Mouse (Mus musculus) stomach, embryonic 16.5 days (tissue): ENCODE measurements around the gene Dera. TPM values are rescaled to one million over a fixed set of nuclear protein-coding genes. Genes with fewer than 3 reads are reported as not detected.

ENCODE experiments used
- ATAC-seq: fragments of 200-750 bp; cut with Nextera tagmentation; 2 replicates; pipeline ENCODE4 v1.8.0; 2017; ENCODE audit warnings: moderate number of reproducible peaks, moderate TSS enrichment; ENCODE audit not compliant: insufficient read depth, low FRiP score
- H3K27ac ChIP-seq: fragments of 300-500 bp; sonication (generic); 2 replicates; pipeline ENCODE4 v1.5.1; 2014; ENCODE audit warnings: low read length
- H3K27me3 ChIP-seq: fragments of 300-500 bp; sonication (generic); 2 replicates; pipeline ENCODE4 v1.6.1; 2014; ENCODE audit warnings: low read length, control low read depth, mixed read lengths; ENCODE audit not compliant: control insufficient read depth, insufficient read depth
- H3K36me3 ChIP-seq: fragments of 300-500 bp; sonication (generic); 2 replicates; pipeline ENCODE4 v1.6.1; 2014; ENCODE audit warnings: low read length; ENCODE audit not compliant: control insufficient read depth, insufficient read depth
- H3K4me1 ChIP-seq: fragments of 300-500 bp; sonication (generic); 2 replicates; pipeline ENCODE4 v1.6.1; 2014; ENCODE audit warnings: low read length, control low read depth, mixed read lengths; ENCODE audit not compliant: control insufficient read depth, insufficient read depth
- H3K4me2 ChIP-seq: fragments of 300-500 bp; sonication (generic); 2 replicates; pipeline ENCODE4 v1.6.1; 2014; ENCODE audit warnings: low read depth, low read length, mixed read lengths
- H3K4me3 ChIP-seq: fragments of 300-500 bp; sonication (generic); replicated peaks from 2 replicates; pipeline ENCODE4 v1.5.1; 2014; ENCODE audit warnings: mild to moderate bottlenecking, low read length
- H3K9ac ChIP-seq: fragments of 300-500 bp; sonication (generic); 2 replicates; pipeline ENCODE4 v1.6.1; 2014; ENCODE audit warnings: low read length
- H3K9me3 ChIP-seq: fragments of 300-500 bp; sonication (generic); replicated peaks from 2 replicates; pipeline ENCODE4 v1.6.1; 2016; ENCODE audit warnings: low read length, control low read depth; ENCODE audit not compliant: control insufficient read depth
- WGBS: fragments of 180-500 bp; shearing (Covaris S2); extraction: QIAGEN DNeasy Blood & Tissue Kit; methylation state at CpG from one replicate; pipeline ENCODE4 v1.1.7; 2014; 5-methylcytosine and 5-hydroxymethylcytosine counted together
- polyA plus RNA-seq: library from polyadenylated mRNA; unstranded; fragments of >200 nt; fragmentation: Nextera tagmentation; extraction: Ambion mirVana; gene quantifications from 2 replicates; pipeline ENCODE4 v1.2.1, GENCODE M21; 2015

The Dera gene
- polyA plus RNA-seq, 1 experiment from 2014 or later: 65.5 TPM

DNA sequence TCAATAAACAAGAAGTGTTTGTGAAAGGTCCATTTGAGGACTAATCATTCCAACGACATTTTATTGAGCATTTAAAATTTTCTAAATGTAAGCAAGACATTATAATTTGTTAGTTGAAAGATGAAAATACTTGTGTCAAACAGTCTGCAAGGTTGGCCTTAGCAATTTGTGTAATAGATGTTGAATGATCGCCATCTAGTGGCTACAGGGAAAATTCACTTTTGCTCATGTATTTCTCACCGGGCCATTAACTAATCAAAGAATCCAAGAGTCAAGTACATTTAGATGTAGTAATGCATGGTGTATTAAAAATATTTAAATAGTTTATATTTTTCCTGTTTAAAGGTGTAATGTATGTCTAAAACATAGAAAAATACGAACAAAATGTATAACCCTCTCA, 30.4 kb upstream of the Dera start:
- H3K4me2 ChIP-seq: no peak overlapping the region
- H3K9ac ChIP-seq: no peak overlapping the region
- no peak overlapping the region for H3K4me3 ChIP-seq
- H3K27ac ChIP-seq: no peak overlapping the region
- no peak for ATAC-seq
- H3K9me3 ChIP-seq: no peaks in the 10 kb centered on the region
- H3K4me1 ChIP-seq: no peaks in the 10 kb centered on the region
- H3K27me3 ChIP-seq: no peaks in the 10 kb centered on the region; the same call in 1 of the 2 replicates
- WGBS: 5% methylated on average over 4 of the region's 4 CpGs
- H3K36me3 ChIP-seq: no peaks in the 10 kb centered on the region

DNA sequence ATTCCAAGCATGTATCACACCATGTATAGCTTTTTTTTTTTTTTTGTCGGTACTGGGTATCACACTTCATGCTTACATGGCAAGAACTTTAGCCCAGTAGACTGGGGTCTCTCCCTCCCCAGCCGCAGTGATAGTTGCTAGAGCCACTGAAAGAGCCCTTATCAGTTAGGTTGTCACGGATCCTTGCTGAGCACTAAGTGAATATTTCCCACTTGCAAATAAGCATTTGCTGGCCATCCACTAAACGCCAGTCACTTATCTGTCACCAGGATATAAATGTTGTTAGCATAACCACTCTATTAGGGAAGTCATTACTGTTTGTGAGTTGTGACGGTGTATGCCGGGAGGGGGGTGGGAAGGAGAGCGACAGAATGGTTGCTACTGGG, 19.9 kb upstream of the Dera start:
- Histone ChIP-seq H3K27ac (no peak overlapping the region), H3K9me3 (no peaks in the 10 kb centered on the region), H3K36me3 (0 out of 2 replicates have a peak, but pooled peaks cover 2% of the 10 kb centered on the region), H3K4me1 (peaks cover 13% of the 10 kb centered on the region), H3K27me3 (no peaks in the 10 kb centered on the region), H3K4me3 (peak overlapping the region; percentile 98), H3K4me2 (peak overlapping the region; percentile 84), H3K9ac (peak overlapping the region; percentile 95)
- ATAC-seq: no peak
- 3% methylated on average over 7 of the region's 7 CpGs for WGBS

DNA sequence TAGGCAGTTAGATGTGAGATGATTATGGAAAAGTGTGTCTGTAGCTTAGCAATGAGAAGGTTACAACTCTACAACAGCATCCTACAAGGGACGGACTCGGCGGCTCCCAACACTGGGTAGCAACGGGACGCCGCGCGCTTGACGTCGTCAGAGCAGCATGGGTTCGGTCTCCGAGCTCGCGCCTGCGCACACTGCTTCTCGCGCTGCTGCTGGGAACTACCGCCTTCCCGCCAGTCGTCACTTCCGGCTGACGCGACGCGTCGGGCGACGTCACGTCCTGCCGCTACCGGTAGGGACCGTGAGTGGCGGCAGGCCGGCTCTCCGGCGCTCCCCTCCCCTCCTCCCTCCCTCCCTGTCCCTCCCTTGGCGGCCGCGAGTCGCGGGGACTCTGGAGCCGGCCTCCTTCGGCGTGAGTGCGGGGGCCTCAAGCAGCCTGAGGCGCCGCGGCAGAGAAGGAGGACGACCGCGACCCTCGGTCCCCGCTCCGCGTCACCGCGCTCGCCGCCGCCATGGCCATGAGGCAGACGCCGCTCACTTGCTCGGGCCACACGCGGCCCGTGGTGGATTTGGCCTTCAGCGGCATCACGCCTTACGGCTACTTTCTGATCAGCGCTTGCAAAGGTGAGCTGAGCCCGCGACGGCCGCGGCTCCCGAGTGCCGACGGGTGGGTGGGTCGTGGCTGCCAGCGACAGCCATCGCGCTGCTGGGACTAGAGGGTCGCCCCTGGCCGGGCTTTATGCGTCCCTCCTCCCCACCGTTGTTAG, 19.3 kb upstream of the Dera start, which contains the start of gene Strap:
Strap (plus strand) TSS at position 233 of the 764 bp plus-strand sequence.
- Histone ChIP-seq H3K9me3 (no peaks in the 10 kb centered on the region), H3K27me3 (no peaks in the 10 kb centered on the region), H3K9ac (peak within 1 kb of the TSS; percentile 95), H3K27ac (peak within 1 kb of the TSS; percentile 69), H3K4me2 (peak within 1 kb of the TSS; percentile 94), H3K36me3 (peaks cover 7% of the 10 kb centered on the region; the same call in 1 of the 2 replicates), H3K4me1 (peaks cover 13% of the 10 kb centered on the region), H3K4me3 (peak within 1 kb of the TSS; percentile 98)
- under 1% methylated on average over 82 of the region's 86 CpGs for WGBS
- ATAC-seq: peak; percentile 99

DNA sequence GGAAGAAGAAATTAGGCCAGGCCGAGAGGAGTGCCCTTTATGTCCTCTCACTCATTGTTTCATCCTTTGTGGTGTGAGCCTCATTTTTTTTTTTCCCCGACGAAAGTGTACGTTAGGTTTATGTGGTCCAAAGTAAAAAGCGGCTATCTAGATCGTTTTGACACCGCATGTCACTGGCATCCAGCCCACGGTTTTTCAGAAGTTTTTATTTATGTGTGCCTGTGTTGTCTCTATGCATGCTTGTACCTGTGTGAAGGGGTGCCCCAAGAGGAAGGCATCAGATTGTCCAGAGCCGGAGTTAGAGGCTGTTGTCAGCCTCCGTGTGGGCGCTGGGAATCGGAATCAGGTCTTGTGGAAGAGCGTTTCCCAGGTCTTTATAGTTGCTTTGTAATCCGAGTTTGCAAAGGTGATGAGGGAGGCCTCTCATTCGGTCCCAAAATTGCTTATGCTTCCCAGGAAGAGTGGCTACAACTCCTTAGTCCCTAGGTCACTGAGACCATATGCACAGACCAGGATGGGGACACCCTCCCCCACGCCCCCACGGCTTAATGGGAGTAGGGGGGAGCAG, 18.6 kb upstream of the Dera start:
- H3K9ac ChIP-seq: peak overlapping the region; percentile 95
- 9% methylated on average over 17 of the region's 17 CpGs for WGBS
- H3K4me3 ChIP-seq: peak overlapping the region; percentile 98
- peak overlapping the region; percentile 94 for H3K4me2 ChIP-seq
- ATAC-seq: no peak
- H3K27ac ChIP-seq: peak overlapping the region; percentile 69
- peaks cover 14% of the 10 kb centered on the region; the same call in 1 of the 2 replicates for H3K36me3 ChIP-seq
- H3K4me1 ChIP-seq: peaks cover 13% of the 10 kb centered on the region
- no peaks in the 10 kb centered on the region for H3K27me3 ChIP-seq
- no peaks in the 10 kb centered on the region for H3K9me3 ChIP-seq

DNA sequence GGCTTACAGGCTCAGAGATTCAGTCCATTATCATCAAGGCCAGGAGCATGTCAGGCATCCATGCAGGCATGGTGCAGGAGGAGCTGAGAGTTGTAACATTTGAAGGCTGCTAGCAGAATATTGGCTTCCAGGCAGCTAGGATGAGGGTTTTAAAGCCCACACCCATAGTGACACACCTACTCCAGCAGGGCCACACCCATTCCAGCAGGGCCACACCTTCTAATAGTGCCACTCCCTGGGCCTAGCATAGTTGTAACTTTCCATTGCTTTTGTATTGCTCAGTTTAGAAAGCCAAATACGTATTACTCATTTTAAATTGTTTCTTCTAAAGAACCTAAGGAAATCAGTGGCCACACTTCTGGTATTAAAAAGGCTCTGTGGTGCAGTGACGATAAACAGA, 13.4 kb upstream of the Dera start:
- no peak for ATAC-seq
- Histone ChIP-seq H3K4me3 (no peak overlapping the region), H3K4me1 (peaks cover 7% of the 10 kb centered on the region), H3K9me3 (no peaks in the 10 kb centered on the region), H3K4me2 (no peak overlapping the region), H3K9ac (no peak overlapping the region), H3K27me3 (no peaks in the 10 kb centered on the region), H3K27ac (no peak overlapping the region), H3K36me3 (peaks cover 25% of the 10 kb centered on the region)
- 83% methylated on average over 2 of the region's 2 CpGs for WGBS

DNA sequence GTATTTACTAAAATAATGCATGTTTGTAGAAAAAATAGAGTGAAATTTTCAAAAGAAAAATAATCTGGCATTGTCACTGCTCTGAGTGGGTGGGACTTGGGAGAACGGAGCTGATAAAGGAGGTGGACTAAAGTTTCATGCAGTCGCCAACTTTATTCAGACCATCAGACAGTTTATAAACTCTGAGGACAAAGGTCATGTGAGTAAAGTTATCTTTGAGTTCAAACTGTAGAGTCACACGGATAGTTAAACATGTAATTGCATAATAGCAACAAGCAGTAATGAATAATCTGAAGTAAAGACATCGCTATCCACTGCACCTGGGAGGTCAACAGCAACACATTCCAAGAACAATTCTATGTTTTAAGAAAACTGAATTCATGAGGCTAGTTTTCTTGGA, 9.6 kb upstream of the Dera start:
- H3K9me3 ChIP-seq: no peaks in the 10 kb centered on the region
- no peak overlapping the region for H3K4me3 ChIP-seq
- H3K27ac ChIP-seq: no peak overlapping the region
- no peaks in the 10 kb centered on the region for H3K4me1 ChIP-seq
- WGBS: 67% methylated on average over 4 of the region's 4 CpGs
- peaks cover 34% of the 10 kb centered on the region for H3K36me3 ChIP-seq
- H3K9ac ChIP-seq: no peak overlapping the region
- no peaks in the 10 kb centered on the region for H3K27me3 ChIP-seq
- ATAC-seq: no peak
- H3K4me2 ChIP-seq: no peak overlapping the region

DNA sequence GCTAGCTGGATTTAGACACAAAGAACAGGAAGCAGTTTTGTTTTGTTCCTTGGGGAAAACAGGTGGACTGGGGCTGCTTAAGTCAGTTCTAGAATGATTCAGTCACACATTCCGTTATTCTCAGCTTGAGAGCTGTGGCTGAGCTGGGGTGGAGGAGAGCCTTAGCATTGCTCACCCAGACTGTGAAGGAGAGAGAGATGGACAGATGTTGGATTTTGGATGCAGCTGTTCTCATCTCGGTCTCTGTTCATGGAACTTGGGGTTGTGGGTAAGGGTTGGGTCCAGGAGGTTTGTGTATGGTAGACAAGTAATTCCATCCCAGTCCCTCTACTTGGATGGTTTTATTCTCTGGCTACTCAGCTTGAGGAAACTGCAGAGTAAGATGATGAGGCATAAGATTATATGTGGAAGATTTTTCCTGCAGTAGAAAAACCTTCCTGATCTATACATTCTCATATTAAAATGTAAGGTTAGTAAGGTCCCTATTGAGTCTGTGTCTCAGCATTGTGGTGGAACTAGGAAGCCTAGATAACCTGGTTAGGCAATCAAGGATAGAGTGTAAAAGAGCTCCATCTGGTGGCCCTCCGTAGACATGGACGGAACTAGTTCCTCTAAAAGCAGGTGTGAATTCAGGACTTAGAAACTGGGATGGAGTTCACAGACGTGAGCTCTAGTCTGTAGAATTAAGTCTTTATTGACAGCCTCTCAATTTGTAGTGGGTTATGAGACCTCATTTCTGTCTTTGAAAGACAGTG, 7.0 kb upstream of the Dera start:
- Histone ChIP-seq H3K27me3 (no peaks in the 10 kb centered on the region), H3K9ac (no peak overlapping the region), H3K4me2 (no peak overlapping the region), H3K4me3 (no peak overlapping the region), H3K36me3 (peaks cover 28% of the 10 kb centered on the region), H3K9me3 (no peaks in the 10 kb centered on the region), H3K27ac (no peak overlapping the region), H3K4me1 (no peaks in the 10 kb centered on the region)
- 73% methylated on average over 5 of the region's 5 CpGs for WGBS
- ATAC-seq: no peak

DNA sequence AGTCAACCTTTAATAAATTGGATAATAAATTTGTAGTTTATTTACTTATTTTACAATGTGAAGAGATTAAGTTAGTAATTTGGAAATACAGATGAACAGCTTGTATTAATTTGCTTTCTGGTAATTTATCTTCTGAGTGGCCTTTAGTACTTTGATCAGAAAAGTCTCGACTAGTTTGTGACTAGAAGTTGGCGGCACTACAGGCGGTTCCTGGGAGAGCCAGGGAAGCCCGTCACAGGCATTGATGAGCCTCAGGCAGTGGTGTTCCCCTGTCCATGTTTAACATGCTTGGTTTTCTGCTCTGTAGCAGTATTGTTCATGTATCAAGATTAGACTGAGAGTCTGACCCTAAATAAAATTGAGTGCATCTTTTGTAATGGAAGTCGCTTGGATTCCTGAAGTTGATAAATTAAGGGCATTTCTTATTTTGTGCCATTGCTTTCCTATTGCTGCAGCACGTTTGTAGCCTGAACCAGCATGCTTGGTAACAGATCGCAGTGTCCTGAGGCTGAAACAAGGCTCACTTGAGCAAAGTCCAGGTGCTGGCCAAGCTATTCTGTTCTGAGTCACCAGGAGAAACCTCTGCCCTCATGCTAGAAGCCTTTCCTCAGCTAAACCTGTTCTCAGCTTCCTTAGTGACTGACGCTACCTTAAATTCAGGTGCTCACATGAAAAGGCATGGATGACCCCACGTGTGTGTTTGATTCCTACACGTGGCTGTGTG, 2.6 kb upstream of the Dera start:
- no peak for ATAC-seq
- no peak overlapping the region for H3K27ac ChIP-seq

More for the DNA sequence above, 2.6 kb upstream of the Dera start:
- no peak overlapping the region for H3K4me3 ChIP-seq
- H3K4me2 ChIP-seq: no peak overlapping the region
- peaks cover 19% of the 10 kb centered on the region for H3K36me3 ChIP-seq
- 79% methylated on average over 10 of the region's 10 CpGs for WGBS
- H3K4me1 ChIP-seq: peaks cover 4% of the 10 kb centered on the region; the same call in 1 of the 2 replicates
- no peaks in the 10 kb centered on the region for H3K9me3 ChIP-seq
- H3K27me3 ChIP-seq: no peaks in the 10 kb centered on the region
- H3K9ac ChIP-seq: no peak overlapping the region
